In the genomic region with DNA sequence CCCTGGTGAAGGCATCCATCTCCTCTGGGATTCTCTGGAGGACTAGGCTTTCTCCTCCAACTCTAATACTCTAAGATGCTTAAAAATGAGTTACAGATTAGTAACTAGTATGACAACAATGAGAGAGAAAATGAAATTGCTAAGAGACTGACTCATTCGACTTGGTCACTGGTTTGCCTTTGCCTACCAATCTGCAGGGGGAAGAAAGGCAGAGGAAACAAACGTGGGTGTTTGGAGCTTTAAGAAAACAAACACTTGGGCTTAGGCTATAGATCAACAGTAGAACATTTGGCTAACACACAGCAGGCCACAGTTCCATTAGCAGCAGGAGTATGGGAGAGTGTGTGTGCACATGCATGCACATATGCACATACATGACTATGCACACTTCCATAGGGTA, we compare ENCODE assay signal across 23 mouse cellular contexts.
DNase-seq lines count a peak whose midpoint lies in the region; ATAC-seq and TF ChIP-seq lines count a peak whose summit lies in the region.
"Had no signal": no experiment of that assay in that cellular context is flagged by ENCODE, and none has a peak within 500 bp of the region (broad histone marks: within the 10 kb centered on the region; RNA-seq: fewer than 3 reads in every experiment).

No protein-coding gene starts in this region.

- 31% methylated on average over 2 of the region's 2 CpGs for WGBS in kidney, embryonic 16.5 days

- peaks cover 14% of the 10 kb centered on the region for H3K79me3 ChIP-seq in C2C12 (ENCODE audit: low read depth)

- H3K4me2 ChIP-seq in myocyte (ENCODE audit: low read depth) = peak overlapping the region; percentile 59
- H3K4me2 ChIP-seq in kidney, embryonic 16.5 days (replicated peaks; ENCODE audit: low read depth, low read length) = no peak overlapping the region
- H3K4me2 ChIP-seq: embryonic facial prominence, embryonic 13.5 days; forebrain, embryonic 13.5 days; heart, embryonic 11.5 days; hindbrain, embryonic 12.5 days; hindbrain, embryonic 15.5 days had no signal

- no peak for TF ChIP-seq CTCF in C2C12 (IDR thresholded peaks at IDR 0.05; ENCODE audit: control insufficient read depth, insufficient read depth, insufficient read length)

- peaks cover 47% of the 10 kb centered on the region for H3K79me2 ChIP-seq in C2C12 (ENCODE audit: control insufficient read depth, insufficient read depth)
- H3K79me2 ChIP-seq in myocyte (ENCODE audit: control insufficient read depth, insufficient read depth) = no peaks in the 10 kb centered on the region

- H3K4me3 ChIP-seq in C2C12 (ENCODE audit: insufficient read depth, poor library complexity, severe bottlenecking) = no peak overlapping the region
- H3K4me3 ChIP-seq in myocyte = no peak overlapping the region
- no peak overlapping the region for H3K4me3 ChIP-seq in kidney, embryonic 16.5 days (ENCODE audit: low read length)
- H3K4me3 ChIP-seq: embryonic facial prominence, embryonic 10.5 days; embryonic facial prominence, embryonic 13.5 days; forebrain, embryonic 10.5 days; forebrain, embryonic 13.5 days; hindbrain, embryonic 12.5 days; hindbrain, embryonic 15.5 days had no signal

- DNase-seq in adipocyte (ENCODE audit: low spot score) = peak; percentile 44
- DNase-seq in left cerebral cortex, adult 18-20 months (ENCODE audit: low spot score in 2 of 2) = no peak
- no peak for DNase-seq in cerebellum, adult 11 months
- DNase-seq: adrenal gland, adult 2 months; adrenal gland, postnatal 14 days; B cell, adult 2 months; cerebellum, adult 18-20 months; cerebellum, adult 9-10 months; cerebellum, postnatal 14 days; gastrocnemius, postnatal 14 days had no signal

- H3ac ChIP-seq in C2C12 (ENCODE audit: control insufficient read depth, insufficient read length, low read depth) (no peak overlapping the region), myocyte (ENCODE audit: control insufficient read depth, insufficient read length) (no peak overlapping the region)

- H3K27me3 ChIP-seq in C2C12 (ENCODE audit: control insufficient read depth, insufficient read depth, insufficient read length) = no peaks in the 10 kb centered on the region
- H3K27me3 ChIP-seq in myocyte (ENCODE audit: control insufficient read depth, insufficient read depth, insufficient read length) = no peaks in the 10 kb centered on the region
- no peaks in the 10 kb centered on the region for H3K27me3 ChIP-seq in kidney, embryonic 16.5 days (ENCODE audit: insufficient read depth, low read length)
- H3K27me3 ChIP-seq: embryonic facial prominence, embryonic 13.5 days; forebrain, embryonic 13.5 days; hindbrain, embryonic 12.5 days; hindbrain, embryonic 15.5 days had no signal

- TF ChIP-seq POLR2A in myocyte (IDR thresholded peaks at IDR 0.05; ENCODE audit: insufficient read length, low read depth) = no peak

- no peak overlapping the region for H3K9ac ChIP-seq in kidney, embryonic 16.5 days (replicated peaks; ENCODE audit: low read length)
- H3K9ac ChIP-seq: embryonic facial prominence, embryonic 13.5 days; forebrain, embryonic 13.5 days; hindbrain, embryonic 12.5 days; hindbrain, embryonic 15.5 days had no signal

- no peaks in the 10 kb centered on the region for H3K9me3 ChIP-seq in kidney, embryonic 16.5 days (ENCODE audit: low read length)
- H3K9me3 ChIP-seq: embryonic facial prominence, embryonic 10.5 days; embryonic facial prominence, embryonic 13.5 days; hindbrain, embryonic 12.5 days; hindbrain, embryonic 15.5 days had no signal

- H3K36me3 ChIP-seq in C2C12 (ENCODE audit: control insufficient read depth, insufficient read depth) (no peaks in the 10 kb centered on the region), myocyte (ENCODE audit: control insufficient read depth, insufficient read depth) (no peaks in the 10 kb centered on the region)
- H3K36me3 ChIP-seq in kidney, embryonic 16.5 days (ENCODE audit: insufficient read depth, low read length) = no peaks in the 10 kb centered on the region
- H3K36me3 ChIP-seq: embryonic facial prominence, embryonic 10.5 days; embryonic facial prominence, embryonic 13.5 days; forebrain, embryonic 10.5 days; hindbrain, embryonic 12.5 days; hindbrain, embryonic 15.5 days had no signal

- no peak overlapping the region for H3K27ac ChIP-seq in kidney, embryonic 16.5 days (ENCODE audit: low read length)
- H3K27ac ChIP-seq: embryonic facial prominence, embryonic 10.5 days; embryonic facial prominence, embryonic 13.5 days; forebrain, embryonic 10.5 days; forebrain, embryonic 13.5 days; hindbrain, embryonic 12.5 days; hindbrain, embryonic 15.5 days had no signal

- H3K4me1 ChIP-seq in kidney, embryonic 16.5 days (ENCODE audit: insufficient read depth, low read length) = peaks cover 12% of the 10 kb centered on the region; the same call in 1 of the 2 replicates
- H3K4me1 ChIP-seq: hindbrain, embryonic 15.5 days had no signal

- ATAC-seq in kidney, embryonic 16.5 days (ENCODE audit: low FRiP score, low TSS enrichment) = no peak
- ATAC-seq: CD4-positive, CD25-positive, alpha-beta regulatory T cell, adult 4 months; forebrain, embryonic 13.5 days; forebrain, embryonic 16.5 days; intestine, postnatal 0 days had no signal

TF ChIP-seq in C2C12, 6 proteins besides CTCF, POLR2A, EP300 and RAD21:
- TF ChIP-seq USF1 (IDR thresholded peaks at IDR 0.05; ENCODE audit: low read depth) (no peak), CEBPB (IDR thresholded peaks at IDR 0.05; ENCODE audit: low read depth) (no peak), MYOG (IDR thresholded peaks at IDR 0.05; ENCODE audit: control insufficient read depth, extremely low read depth, insufficient read length) (no peak), FOSL1 (IDR thresholded peaks at IDR 0.05; ENCODE audit: insufficient read depth, low read length, poor library complexity, severe bottlenecking) (no peak), MYOD1 (IDR thresholded peaks at IDR 0.05; ENCODE audit: control insufficient read depth, insufficient read length, low read depth) (no peak), MAX (IDR thresholded peaks at IDR 0.05) (peak; percentile 25)

TF ChIP-seq in myocyte, 11 proteins besides CTCF, POLR2A, EP300 and RAD21:
- TF ChIP-seq MAX (IDR thresholded peaks at IDR 0.05; ENCODE audit: low read depth) (no peak), REST (IDR thresholded peaks at IDR 0.05; ENCODE audit: insufficient read depth, insufficient read length) (no peak), E2F4 (IDR thresholded peaks at IDR 0.05; ENCODE audit: insufficient read depth) (no peak), MYOD1 (IDR thresholded peaks at IDR 0.05; ENCODE audit: control insufficient read depth in 1 of 3, insufficient read length in 2 of 3, low read depth in 2 of 3) (no peak), SRF (IDR thresholded peaks at IDR 0.05; ENCODE audit: control insufficient read depth, insufficient read length, low read depth) (no peak), USF1 (IDR thresholded peaks at IDR 0.05; ENCODE audit: low read depth) (no peak), TCF3 (IDR thresholded peaks at IDR 0.05; ENCODE audit: insufficient read length, low read depth) (no peak), POLR2AphosphoS2 (IDR thresholded peaks at IDR 0.05; ENCODE audit: insufficient read length, low read depth) (no peak), MYOG (IDR thresholded peaks at IDR 0.05; ENCODE audit: control insufficient read depth in 1 of 3, insufficient read depth in 1 of 3, insufficient read length in 2 of 3, low read depth in 2 of 3) (no peak), CEBPB (IDR thresholded peaks at IDR 0.05; ENCODE audit: insufficient read depth, poor library complexity, severe bottlenecking) (no peak), TCF12 (IDR thresholded peaks at IDR 0.05; ENCODE audit: insufficient read depth, poor library complexity, severe bottlenecking) (no peak)
